Mouse (Mus musculus) ES-E14 (cell line): Measurements from ENCODE around the gene Il12b.
"Not testable (repeated sequence)": the region's sequence is repeated elsewhere in the genome, so short reads cannot be mapped to it uniquely, and the experiment has no call there.

Experiments
- MAFK ChIP-seq: IDR thresholded peaks from 2 replicates; pipeline ENCODE4 v1.6.1; 2014; ENCODE audit warnings: mild to moderate bottlenecking, low read depth, low read length, inconsistent platforms; ENCODE audit not compliant: insufficient read depth
- ZNF384 ChIP-seq: IDR thresholded peaks from 2 replicates; pipeline ENCODE4 v1.6.1; 2012; ENCODE audit warnings: low read depth, low read length, inconsistent platforms

GRCm38 (mm10) chr11:44452016-44452415 lies 52.2 kb downstream of the Il12b start:
- TF ChIP-seq MAFK, ZNF384: not testable (repeated sequence)
